Mouse (Mus musculus) liver, adult 2 months (tissue): Measurements from ENCODE around the gene Oosp3.

Experiments used
- CTCF ChIP-seq: fragments of 200-500 bp; IDR thresholded peaks from 2 replicates; pipeline ENCODE4 v1.5.1; 2011; ENCODE audit warnings: low read depth, low read length, control low read depth
- POLR2A ChIP-seq: fragments of 200-500 bp; IDR thresholded peaks from 2 replicates; pipeline ENCODE4 v1.6.1; 2011; ENCODE audit warnings: low read length, control low read depth; ENCODE audit not compliant: insufficient read depth; ENCODE audit errors: extremely low read depth

GRCm38 (mm10) chr19:11698342-11698741, 1.5 kb downstream of the Oosp3 start:
- TF ChIP-seq CTCF (no peak), POLR2A (no peak)
